In genomic region chr15:59828421-59828820, GRCm38 (mm10) we compare ENCODE assay signal across 8 mouse cellular contexts.
DNase-seq lines count a peak whose midpoint lies in the region; ATAC-seq lines count a peak whose summit lies in the region.

No protein-coding gene starts in this region.

- no peak overlapping the region for H3K4me3 ChIP-seq in embryonic facial prominence, embryonic 14.5 days (ENCODE audit: low read depth, low read length)
- H3K4me3 ChIP-seq in heart, embryonic 12.5 days, result no peak overlapping the region
- no peak overlapping the region for H3K4me3 ChIP-seq in kidney, embryonic 15.5 days (replicated peaks)
- no peak overlapping the region for H3K4me3 ChIP-seq in limb, embryonic 15.5 days

- H3K27ac ChIP-seq in embryonic facial prominence, embryonic 14.5 days (replicated peaks; ENCODE audit: low read depth, low read length), result no peak overlapping the region
- H3K27ac ChIP-seq in heart, embryonic 12.5 days (ENCODE audit: poor library complexity, severe bottlenecking), result no peak overlapping the region
- H3K27ac ChIP-seq in kidney, embryonic 15.5 days, result no peak overlapping the region
- H3K27ac ChIP-seq in limb, embryonic 15.5 days, result peak overlapping the region; percentile 47; the same call in 1 of the 2 replicates

- H3K4me2 ChIP-seq in embryonic facial prominence, embryonic 14.5 days (ENCODE audit: low read depth, low read length), result no peak overlapping the region
- peak overlapping the region; percentile 10; the same call in 1 of the 2 replicates for H3K4me2 ChIP-seq in heart, embryonic 12.5 days
- peak overlapping the region; percentile 10; the same call in 1 of the 2 replicates for H3K4me2 ChIP-seq in kidney, embryonic 15.5 days
- peak overlapping the region; percentile 21; the same call in 1 of the 2 replicates for H3K4me2 ChIP-seq in limb, embryonic 15.5 days

- no peaks in the 10 kb centered on the region for H3K9me3 ChIP-seq in embryonic facial prominence, embryonic 14.5 days (ENCODE audit: control insufficient read depth, low read length)
- no peaks in the 10 kb centered on the region for H3K9me3 ChIP-seq in heart, embryonic 12.5 days (replicated peaks)
- no peaks in the 10 kb centered on the region for H3K9me3 ChIP-seq in kidney, embryonic 15.5 days (replicated peaks)
- H3K9me3 ChIP-seq in limb, embryonic 15.5 days, result no peaks in the 10 kb centered on the region

- DNase-seq in A20 (ENCODE audit: low read depth, low spot score), result peak; percentile 62
- peak; percentile 24 to 56 for DNase-seq in adrenal gland, postnatal 4 days (ENCODE audit: low spot score in 2 of 2)
- peak; percentile 89 for DNase-seq in embryonic facial prominence, embryonic 14.5 days (ENCODE audit: low spot score)
- peak; percentile 78 for DNase-seq in splenic B cell, adult 2 months (ENCODE audit: low read depth, low spot score)

- peak; percentile 56 for ATAC-seq in embryonic facial prominence, embryonic 14.5 days (ENCODE audit: low read depth)
- ATAC-seq in heart, embryonic 12.5 days (ENCODE audit: insufficient number of reproducible peaks, low FRiP score), result 0 out of 2 replicates have a peak, but pooled peaks have one; percentile 34
- ATAC-seq in kidney, embryonic 15.5 days (replicated peaks; ENCODE audit: low FRiP score), result no peak
- no peak for ATAC-seq in limb, embryonic 15.5 days (ENCODE audit: insufficient number of reproducible peaks, low FRiP score, low TSS enrichment, low read depth)
- peak; percentile 41 for ATAC-seq in monocyte, adult 5-6 weeks (replicated peaks; ENCODE audit: insufficient number of reproducible peaks, low FRiP score, low TSS enrichment, poor library complexity, severe bottlenecking)

- WGBS in embryonic facial prominence, embryonic 14.5 days, result 16% methylated on average over 5 of the region's 5 CpGs
- WGBS in heart, embryonic 12.5 days, result 19% methylated on average over 5 of the region's 5 CpGs
- 23% methylated on average over 5 of the region's 5 CpGs for WGBS in kidney, embryonic 15.5 days
- 17% methylated on average over 5 of the region's 5 CpGs for WGBS in limb, embryonic 15.5 days

- no peaks in the 10 kb centered on the region for H3K36me3 ChIP-seq in embryonic facial prominence, embryonic 14.5 days (ENCODE audit: control insufficient read depth, insufficient read depth, low read length)
- H3K36me3 ChIP-seq in heart, embryonic 12.5 days, result no peaks in the 10 kb centered on the region
- no peaks in the 10 kb centered on the region for H3K36me3 ChIP-seq in kidney, embryonic 15.5 days
- no peaks in the 10 kb centered on the region for H3K36me3 ChIP-seq in limb, embryonic 15.5 days
- H3K36me3 ChIP-seq in splenic B cell, adult 2 months (ENCODE audit: control insufficient read depth, insufficient read depth, low read length, poor library complexity, severe bottlenecking), result no peaks in the 10 kb centered on the region

- H3K27me3 ChIP-seq in embryonic facial prominence, embryonic 14.5 days (replicated peaks; ENCODE audit: control insufficient read depth, insufficient read depth, low read length), result no peaks in the 10 kb centered on the region
- 0 out of 2 replicates have a peak, but pooled peaks cover 2% of the 10 kb centered on the region for H3K27me3 ChIP-seq in heart, embryonic 12.5 days (replicated peaks)
- H3K27me3 ChIP-seq in kidney, embryonic 15.5 days, result no peaks in the 10 kb centered on the region
- H3K27me3 ChIP-seq in limb, embryonic 15.5 days, result no peaks in the 10 kb centered on the region
- H3K27me3 ChIP-seq in splenic B cell, adult 2 months (ENCODE audit: control insufficient read depth, insufficient read depth, low read length, poor library complexity, severe bottlenecking), result no peaks in the 10 kb centered on the region

- H3K4me1 ChIP-seq in embryonic facial prominence, embryonic 14.5 days (ENCODE audit: control insufficient read depth, insufficient read depth, low read length), result peaks cover 5% of the 10 kb centered on the region; the same call in 1 of the 2 replicates
- peaks cover 25% of the 10 kb centered on the region for H3K4me1 ChIP-seq in heart, embryonic 12.5 days (replicated peaks)
- peaks cover 37% of the 10 kb centered on the region for H3K4me1 ChIP-seq in kidney, embryonic 15.5 days
- H3K4me1 ChIP-seq in limb, embryonic 15.5 days, result peaks cover 7% of the 10 kb centered on the region

- no peak overlapping the region for H3K9ac ChIP-seq in embryonic facial prominence, embryonic 14.5 days (ENCODE audit: low read depth, low read length)
- no peak overlapping the region for H3K9ac ChIP-seq in heart, embryonic 12.5 days
- no peak overlapping the region for H3K9ac ChIP-seq in kidney, embryonic 15.5 days
- H3K9ac ChIP-seq in limb, embryonic 15.5 days, result no peak overlapping the region

Comparison
In these comparisons a context has a peak if more than half of its experiments do, and no peak if none do; other contexts are left out.
1. ATAC-seq: peak in embryonic facial prominence, embryonic 14.5 days (single experiment), heart, embryonic 12.5 days (single experiment) and monocyte, adult 5-6 weeks (single experiment); none in kidney, embryonic 15.5 days (single experiment) and limb, embryonic 15.5 days (single experiment).
2. Peak in every context shown above with its lines, with median percentiles within 50 percentile points of each other: DNase-seq.